Comparison of ENCODE assay signal across 20 mouse cellular contexts in the genomic region with DNA sequence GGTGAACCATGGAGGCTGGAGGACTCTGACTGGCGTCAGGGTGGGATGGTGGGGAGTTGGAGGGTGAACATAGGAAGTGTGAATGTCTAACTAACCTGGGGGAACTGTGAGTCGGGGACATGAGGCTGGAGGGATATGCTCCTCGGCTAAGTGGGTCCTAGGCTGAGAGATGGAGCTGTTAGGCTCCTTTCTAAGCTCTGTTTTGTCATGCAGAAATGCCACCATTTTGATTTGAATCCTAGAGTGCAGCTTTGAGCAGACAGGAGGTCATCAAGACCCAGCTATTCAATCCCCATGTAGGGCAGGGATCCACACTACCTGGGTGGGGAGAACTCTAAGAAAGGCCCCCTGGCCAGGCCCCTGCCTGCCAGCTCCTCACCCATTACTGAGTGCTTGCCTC.
A peak's percentile ranks its signal among the peaks of the same experiment; 100 is the strongest.
DNase-seq lines count a peak whose midpoint lies in the region; ATAC-seq and TF ChIP-seq lines count a peak whose summit lies in the region.
"Had no signal": no experiment of that assay in that cellular context is flagged by ENCODE, and none has a peak within 500 bp of the region (broad histone marks: within the 10 kb centered on the region; RNA-seq: fewer than 3 reads in every experiment).

No protein-coding gene starts in this region.

- intact Hi-C loops in heart, postnatal 14 days (cut with DNase I), result no loop called here

- no peaks in the 10 kb centered on the region for H3K9me3 ChIP-seq in forebrain, embryonic 10.5 days
- no peaks in the 10 kb centered on the region for H3K9me3 ChIP-seq in forebrain, postnatal 0 days (ENCODE audit: low read length)
- no peaks in the 10 kb centered on the region for H3K9me3 ChIP-seq in E14TG2a.4 (ENCODE audit: low read length)
- no peaks in the 10 kb centered on the region for H3K9me3 ChIP-seq in forebrain, embryonic 16.5 days (ENCODE audit: control insufficient read depth, low read length)
- no peaks in the 10 kb centered on the region for H3K9me3 ChIP-seq in midbrain, embryonic 14.5 days (ENCODE audit: control insufficient read depth, low read length)
- H3K9me3 ChIP-seq: embryonic facial prominence, embryonic 10.5 days; intestine, embryonic 15.5 days had no signal

- H3K4me1 ChIP-seq in forebrain, embryonic 10.5 days, result peaks cover 52% of the 10 kb centered on the region
- peaks cover 15% of the 10 kb centered on the region for H3K4me1 ChIP-seq in forebrain, postnatal 0 days (ENCODE audit: insufficient read depth)
- H3K4me1 ChIP-seq in E14TG2a.4 (replicated peaks; ENCODE audit: low read depth, low read length), result peaks cover 58% of the 10 kb centered on the region
- H3K4me1 ChIP-seq in forebrain, embryonic 16.5 days (replicated peaks; ENCODE audit: control insufficient read depth, insufficient read depth, low read length), result peaks cover 38% of the 10 kb centered on the region
- H3K4me1 ChIP-seq in midbrain, embryonic 14.5 days (ENCODE audit: control insufficient read depth, insufficient read depth, low read length), result peaks cover 38% of the 10 kb centered on the region

- no peak for TF ChIP-seq CTCF in forebrain, postnatal 0 days (IDR thresholded peaks at IDR 0.05; ENCODE audit: low read depth)
- TF ChIP-seq CTCF in E14TG2a.4 (conservative IDR thresholded peaks at IDR 0.05; ENCODE audit: low read length), result no peak

- DNase-seq in forebrain, embryonic 10.5 days (ENCODE audit: extremely low spot score, low spot score), result no peak
- no peak for DNase-seq in forebrain, postnatal 0 days
- no peak for DNase-seq in midbrain, embryonic 14.5 days
- no peak for DNase-seq in gastrocnemius, adult 18-20 months (ENCODE audit: low spot score)
- DNase-seq in heart, postnatal 14 days, result no peak
- no peak for DNase-seq in liver
- DNase-seq: cerebellum, adult 11 months; cerebellum, postnatal 36 days; gastrocnemius, adult 2 months; heart, adult 2 months; kidney, postnatal 10 days; layer of hippocampus, adult 9-11 months; lung, embryonic 14.5 days; right cerebral cortex, postnatal 25 days had no signal

- no peaks in the 10 kb centered on the region for H3K36me3 ChIP-seq in forebrain, embryonic 10.5 days (replicated peaks)
- H3K36me3 ChIP-seq in forebrain, postnatal 0 days (ENCODE audit: insufficient read depth), result no peaks in the 10 kb centered on the region
- 0 out of 2 replicates have a peak, but pooled peaks cover 2% of the 10 kb centered on the region for H3K36me3 ChIP-seq in E14TG2a.4 (ENCODE audit: insufficient read depth, low read length)
- H3K36me3 ChIP-seq in forebrain, embryonic 16.5 days (ENCODE audit: control insufficient read depth, insufficient read depth), result no peaks in the 10 kb centered on the region
- no peaks in the 10 kb centered on the region for H3K36me3 ChIP-seq in midbrain, embryonic 14.5 days (ENCODE audit: control insufficient read depth, insufficient read depth, low read length)
- H3K36me3 ChIP-seq: embryonic facial prominence, embryonic 10.5 days; intestine, embryonic 15.5 days had no signal

- peak overlapping the region; percentile 4 for H3K27ac ChIP-seq in forebrain, embryonic 10.5 days
- no peak overlapping the region for H3K27ac ChIP-seq in forebrain, postnatal 0 days (ENCODE audit: low read depth, low read length)
- H3K27ac ChIP-seq in forebrain, embryonic 16.5 days (ENCODE audit: low read length), result peak overlapping the region; percentile 30; the same call in 1 of the 2 replicates
- peak overlapping the region; percentile 22; the same call in 1 of the 2 replicates for H3K27ac ChIP-seq in midbrain, embryonic 14.5 days (replicated peaks; ENCODE audit: low read depth, low read length)
- H3K27ac ChIP-seq: embryonic facial prominence, embryonic 10.5 days; gastrocnemius, adult 2 months; heart, adult 2 months; intestine, embryonic 15.5 days had no signal

- H3K9ac ChIP-seq in forebrain, postnatal 0 days, result no peak overlapping the region
- H3K9ac ChIP-seq in forebrain, embryonic 16.5 days (replicated peaks; ENCODE audit: low read depth, low read length), result no peak overlapping the region
- 0 out of 2 replicates have a peak overlapping the region, but pooled peaks have one; percentile 9 for H3K9ac ChIP-seq in midbrain, embryonic 14.5 days (replicated peaks; ENCODE audit: low read length)
- H3K9ac ChIP-seq: intestine, embryonic 15.5 days; lung, embryonic 14.5 days had no signal

- H3K4me2 ChIP-seq in forebrain, postnatal 0 days (ENCODE audit: low read depth), result no peak overlapping the region
- H3K4me2 ChIP-seq in forebrain, embryonic 16.5 days (ENCODE audit: low read length), result no peak overlapping the region
- H3K4me2 ChIP-seq in midbrain, embryonic 14.5 days (ENCODE audit: low read length), result no peak overlapping the region
- H3K4me2 ChIP-seq: intestine, embryonic 15.5 days; liver, embryonic 11.5 days; lung, embryonic 14.5 days had no signal

- H3K4me3 ChIP-seq in forebrain, embryonic 10.5 days, result no peak overlapping the region
- no peak overlapping the region for H3K4me3 ChIP-seq in forebrain, postnatal 0 days (ENCODE audit: low read depth, low read length)
- peak overlapping the region; percentile 64 for H3K4me3 ChIP-seq in E14TG2a.4 (replicated peaks; ENCODE audit: low read length)
- H3K4me3 ChIP-seq in forebrain, embryonic 16.5 days (replicated peaks; ENCODE audit: low read length), result no peak overlapping the region
- no peak overlapping the region for H3K4me3 ChIP-seq in midbrain, embryonic 14.5 days (replicated peaks; ENCODE audit: low read depth, low read length)
- H3K4me3 ChIP-seq: embryonic facial prominence, embryonic 10.5 days; gastrocnemius, adult 2 months; heart, adult 2 months; intestine, embryonic 15.5 days had no signal

- peaks cover 59% of the 10 kb centered on the region for H3K27me3 ChIP-seq in forebrain, embryonic 10.5 days (ENCODE audit: poor library complexity, severe bottlenecking)
- H3K27me3 ChIP-seq in forebrain, postnatal 0 days (ENCODE audit: insufficient read depth, low read length), result no peaks in the 10 kb centered on the region
- peaks cover 10% of the 10 kb centered on the region; the same call in 1 of the 2 replicates for H3K27me3 ChIP-seq in E14TG2a.4 (ENCODE audit: insufficient read depth, low read length)
- no peaks in the 10 kb centered on the region for H3K27me3 ChIP-seq in forebrain, embryonic 16.5 days (replicated peaks; ENCODE audit: control insufficient read depth, insufficient read depth, low read length)
- H3K27me3 ChIP-seq in midbrain, embryonic 14.5 days (ENCODE audit: control insufficient read depth, insufficient read depth, low read length), result no peaks in the 10 kb centered on the region
- H3K27me3 ChIP-seq: intestine, embryonic 15.5 days had no signal

- no peak for ATAC-seq in forebrain, postnatal 0 days
- ATAC-seq in forebrain, embryonic 16.5 days, result no peak
- no peak for ATAC-seq in midbrain, embryonic 14.5 days (ENCODE audit: low FRiP score, low TSS enrichment)
- ATAC-seq: Patski had no signal

- WGBS in forebrain, embryonic 10.5 days, result 51% methylated on average over 3 of the region's 3 CpGs
- 58% methylated on average over 3 of the region's 3 CpGs for WGBS in forebrain, postnatal 0 days
- WGBS in forebrain, embryonic 16.5 days, result 54% methylated on average over 3 of the region's 3 CpGs
- 51% methylated on average over 3 of the region's 3 CpGs for WGBS in midbrain, embryonic 14.5 days
